Mouse (Mus musculus) gastrocnemius, adult 2 months (tissue): ENCODE measurements at regions not wholly inside any gene's neighbourhood (a gene's known extent, or its start where the extent isn't known, plus 50 kb on each side); places are given as distances from the start of the nearest gene placed in this dataset.

ENCODE experiments used
- DNase-seq: peaks from one replicate; pipeline ENCODE4 v3.0.0; 2022
- H3K27ac ChIP-seq: fragments of 200-600 bp; 2 replicates; pipeline ENCODE4 v1.8.1; 2022; ENCODE audit warnings: mild to moderate bottlenecking
- H3K4me3 ChIP-seq: fragments of 200-600 bp; 2 replicates; pipeline ENCODE4 v1.8.1; 2022; ENCODE audit warnings: mild to moderate bottlenecking, moderate library complexity
- CTCF ChIP-seq: fragments of 200-600 bp; IDR thresholded peaks from 2 replicates; pipeline ENCODE4 v1.8.1; 2022; ENCODE audit warnings: antibody characterized with exemption, mild to moderate bottlenecking, moderate library complexity
- intact Hi-C: fragments of 180-260 bp; cut with DNase I; formaldehyde crosslinking; loops from one replicate; pipeline ENCODE4 v1.15.1; 2025

GRCm38 (mm10) chr9:52366046-52366445 lies 197.7 kb upstream of the Zc3h12c start:
- Histone ChIP-seq H3K4me3 (no peak overlapping the region), H3K27ac (no peak overlapping the region)
- TF ChIP-seq CTCF: no peak
- DNase-seq: no peak
- intact Hi-C loops: no loop called here

DNA sequence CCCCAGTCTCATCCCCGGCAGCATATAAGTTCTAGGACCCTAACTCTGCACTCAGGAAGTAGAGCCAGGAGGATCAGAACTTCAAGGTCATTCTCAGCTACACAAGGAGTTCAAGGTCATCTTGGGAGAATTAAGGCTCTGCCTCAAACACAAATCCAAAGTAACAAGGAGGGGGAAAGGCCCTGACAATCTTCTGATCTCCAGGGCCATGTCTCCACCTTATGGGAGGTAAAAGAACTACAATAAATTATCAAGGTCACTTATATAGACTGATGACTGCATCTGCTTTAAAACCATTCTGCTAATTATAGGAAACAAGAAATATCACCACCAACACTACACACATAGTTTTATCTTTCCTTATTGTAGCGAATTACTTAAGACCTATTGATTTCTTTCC lies 193.2 kb upstream of the Zc3h12c start:
- intact Hi-C loops: no loop called here
- H3K4me3 ChIP-seq: no peak overlapping the region
- no peak for TF ChIP-seq CTCF
- DNase-seq: no peak
- H3K27ac ChIP-seq: no peak overlapping the region

DNA sequence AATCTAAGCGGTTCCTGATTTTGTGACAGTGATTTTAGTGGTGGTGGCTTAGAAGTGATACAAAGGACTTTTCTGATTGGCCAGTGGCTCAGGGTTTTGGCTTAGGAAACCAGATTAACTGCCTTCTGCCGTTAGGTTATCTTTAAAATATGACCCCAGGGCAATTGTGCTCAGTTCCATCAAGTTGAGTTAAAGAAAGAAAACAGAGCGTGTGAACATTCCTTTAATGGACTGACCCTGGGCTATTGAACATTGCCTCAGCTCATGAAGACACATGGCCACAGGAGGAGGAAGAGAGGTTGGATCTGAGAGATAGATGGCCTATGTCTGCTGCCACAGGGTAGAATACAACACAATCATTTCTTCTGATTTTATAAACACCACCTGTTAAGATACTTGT lies 191.0 kb upstream of the Zc3h12c start:
- no peak for DNase-seq
- intact Hi-C loops: no loop called here
- no peak overlapping the region for H3K4me3 ChIP-seq
- TF ChIP-seq CTCF: no peak
- no peak overlapping the region for H3K27ac ChIP-seq

- TF ChIP-seq CTCF: no peak
- intact Hi-C loops: no loop called here
- Histone ChIP-seq H3K4me3 (no peak overlapping the region), H3K27ac (no peak overlapping the region)
- no peak for DNase-seq
These were observed 188.2 kb upstream of the Zc3h12c start for GRCm38 (mm10) chr9:52356549-52356948.

DNA sequence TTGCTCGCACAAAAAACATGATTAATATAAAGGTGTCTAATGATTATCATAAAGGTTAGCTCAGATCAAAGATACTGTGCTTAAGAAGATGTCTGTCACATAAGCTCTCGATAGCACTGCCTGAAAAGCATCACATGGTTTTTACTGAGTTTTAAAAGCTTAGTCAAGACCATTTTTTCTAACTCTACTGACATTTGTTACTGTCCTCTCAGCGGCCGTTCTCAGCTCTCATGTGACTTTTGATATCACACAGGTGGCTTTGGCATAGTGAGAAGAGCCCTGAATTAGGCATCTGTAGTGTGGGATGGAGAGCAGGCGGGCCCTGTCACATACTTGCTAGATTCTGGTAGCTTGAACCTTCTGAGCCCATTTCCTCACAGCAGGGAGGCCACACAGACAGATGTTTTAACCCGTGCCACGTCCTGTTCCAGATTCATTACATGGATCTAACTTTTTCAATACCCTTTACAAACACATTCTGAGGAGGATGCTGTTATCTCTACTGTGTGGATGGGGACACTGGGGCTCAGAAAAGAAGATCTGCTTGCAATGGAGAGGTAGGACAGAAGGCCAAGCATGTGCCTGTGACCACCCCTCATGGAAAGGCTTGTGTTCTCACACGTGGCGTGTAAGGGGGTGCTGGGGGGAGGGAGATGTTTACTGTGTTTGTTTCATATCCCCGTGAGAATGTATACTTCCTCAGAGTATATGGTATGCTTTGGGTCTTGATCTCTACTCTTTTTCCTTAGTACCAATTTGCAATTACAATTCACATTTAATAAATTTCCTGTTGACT lies 187.0 kb upstream of the Zc3h12c start:
- no peak for DNase-seq

GRCm38 (mm10) chr9:52348536-52349527 lies 180.5 kb upstream of the Zc3h12c start:
- intact Hi-C loops: no loop called here
- Histone ChIP-seq H3K4me3 (no peak overlapping the region), H3K27ac (no peak overlapping the region)
- TF ChIP-seq CTCF: no peak
- DNase-seq: no peak

More for the DNA sequence above, 187.0 kb upstream of the Zc3h12c start:
- Histone ChIP-seq H3K4me3 (no peak overlapping the region), H3K27ac (no peak overlapping the region)
- intact Hi-C loops: no loop called here
- TF ChIP-seq CTCF: no peak

- H3K27ac ChIP-seq: no peak overlapping the region
- intact Hi-C loops: no loop called here
- TF ChIP-seq CTCF: no peak
- H3K4me3 ChIP-seq: no peak overlapping the region
- DNase-seq: no peak
These were observed 176.0 kb upstream of the Zc3h12c start for GRCm38 (mm10) chr9:52344177-52344877.

DNA sequence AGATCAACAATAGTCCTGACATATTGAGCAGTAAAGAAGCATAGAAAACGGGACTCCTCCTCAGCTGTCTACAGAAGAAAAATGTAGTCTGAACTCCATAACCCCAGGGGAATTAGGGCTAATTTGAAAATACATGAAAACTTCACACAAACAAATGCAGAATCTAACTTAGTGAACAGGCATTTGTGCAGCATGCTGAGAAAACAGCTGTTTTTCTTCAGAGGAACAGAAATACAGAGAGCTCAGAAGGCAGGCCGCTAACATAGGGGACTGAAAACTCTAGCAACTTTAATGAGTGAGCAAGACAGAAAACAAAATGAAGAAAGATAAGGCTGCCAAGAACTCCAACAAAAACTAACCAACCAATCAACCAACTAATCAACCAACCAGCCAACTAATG lies 172.7 kb upstream of the Zc3h12c start:
- no peak for TF ChIP-seq CTCF
- DNase-seq: no peak
- intact Hi-C loops: no loop called here
- no peak overlapping the region for H3K27ac ChIP-seq
- no peak overlapping the region for H3K4me3 ChIP-seq

DNA sequence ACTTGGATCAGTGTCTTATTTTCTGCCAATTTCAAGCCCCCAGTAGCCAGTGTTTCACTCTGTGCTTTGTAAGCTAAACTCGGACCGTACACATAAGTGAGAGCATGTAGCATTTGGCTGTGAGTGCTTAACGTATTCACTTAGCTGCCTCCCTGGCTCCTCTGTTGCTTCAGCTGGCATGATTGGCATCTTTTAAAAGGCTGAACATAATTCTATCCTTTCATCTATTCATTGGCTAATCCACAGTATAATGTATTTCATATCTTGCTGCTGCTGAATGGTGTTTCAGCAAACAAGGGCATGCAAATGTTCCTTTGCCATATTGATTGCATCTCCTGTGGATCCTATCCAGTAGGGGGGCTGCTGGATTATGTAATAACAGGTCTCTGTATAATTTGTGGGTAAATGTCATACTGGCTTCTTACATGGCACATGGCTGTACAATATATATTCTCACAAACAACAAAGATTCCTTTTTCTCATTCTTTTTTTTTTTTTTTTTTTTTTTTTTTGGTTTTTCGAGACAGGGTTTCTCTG lies 169.5 kb upstream of the Zc3h12c start:
- DNase-seq: no peak
- H3K27ac ChIP-seq: no peak overlapping the region
- H3K4me3 ChIP-seq: no peak overlapping the region
- no peak for TF ChIP-seq CTCF
- intact Hi-C loops: no loop called here

- intact Hi-C loops: no loop called here
- Histone ChIP-seq H3K4me3 (no peak overlapping the region), H3K27ac (no peak overlapping the region)
- no peak for TF ChIP-seq CTCF
- no peak for DNase-seq
These were observed 166.4 kb upstream of the Zc3h12c start for GRCm38 (mm10) chr9:52334767-52335166.

DNA sequence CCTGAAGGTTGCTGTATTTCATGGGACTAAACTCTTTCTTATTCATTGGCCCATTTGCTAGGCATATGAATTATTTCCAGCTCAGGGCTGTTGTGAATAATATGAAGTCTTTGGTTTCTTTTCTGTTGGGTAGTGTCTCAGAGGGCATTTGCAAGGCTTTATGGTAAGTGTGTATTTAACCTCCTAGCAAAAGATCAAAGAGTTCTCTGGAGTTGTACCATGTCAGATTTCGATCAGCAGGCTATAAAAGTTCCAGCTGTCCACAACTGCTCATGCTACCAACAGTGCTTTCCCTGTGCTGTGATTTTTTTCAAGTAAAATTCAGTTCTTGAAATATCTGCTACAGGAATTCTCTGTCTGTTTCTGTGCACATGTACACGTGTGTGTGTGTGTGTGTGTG lies 165.5 kb upstream of the Zc3h12c start:
- intact Hi-C loops: no loop called here
- Histone ChIP-seq H3K4me3 (no peak overlapping the region), H3K27ac (no peak overlapping the region)
- DNase-seq: no peak
- no peak for TF ChIP-seq CTCF

- H3K4me3 ChIP-seq: no peak overlapping the region
- no peak for TF ChIP-seq CTCF
- intact Hi-C loops: no loop called here
- H3K27ac ChIP-seq: no peak overlapping the region
- DNase-seq: no peak
These were observed 163.4 kb upstream of the Zc3h12c start for GRCm38 (mm10) chr9:52331748-52332147.
